Mouse (Mus musculus): ENCODE measurements at regions not wholly inside any gene's neighbourhood (a gene's known extent, or its start where the extent isn't known, plus 50 kb on each side); places are given as distances from the start of the nearest gene placed in this dataset.

DNA sequence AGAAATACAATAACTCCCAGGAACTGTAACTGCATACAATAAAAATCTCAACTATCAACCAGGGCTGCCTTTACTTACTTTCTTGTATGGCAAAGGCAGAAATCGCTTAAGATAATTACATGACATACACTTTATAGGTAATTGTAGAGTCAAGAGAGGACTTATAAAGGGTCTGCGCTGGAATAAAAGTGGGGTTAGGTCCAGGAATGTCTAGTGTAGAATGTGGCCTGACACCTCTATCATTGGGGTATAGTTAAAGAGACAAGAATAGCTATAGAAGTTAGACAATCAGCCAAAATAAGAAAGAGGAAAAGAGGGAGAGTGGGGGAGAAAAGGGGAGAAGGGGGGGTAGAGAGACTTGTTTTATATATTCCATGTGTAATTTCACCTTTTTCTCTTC, 144.8 kb upstream of the Gimd1 start:
- no peak for DNase-seq (ENCODE audit: low spot score)

DNA sequence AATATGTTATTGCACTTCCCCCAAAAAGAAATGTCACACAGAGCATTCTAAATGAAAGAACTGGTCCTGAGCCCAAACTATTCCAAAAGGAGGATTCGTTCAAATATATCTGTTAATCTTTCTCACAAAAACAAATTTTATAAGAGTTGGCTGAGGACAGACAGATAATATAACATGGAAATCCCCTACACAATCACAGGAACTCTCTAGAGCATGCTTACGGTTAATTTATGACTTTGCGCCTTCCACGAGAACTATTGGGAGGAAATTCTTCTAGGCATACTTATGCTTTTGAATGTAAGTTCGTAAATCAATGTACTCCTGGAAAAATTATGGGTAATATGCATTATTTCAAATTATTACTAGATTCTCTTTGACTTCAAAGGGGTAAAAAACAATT, 144.1 kb upstream of the Gimd1 start:
- DNase-seq (ENCODE audit: low spot score) = no peak

DNA sequence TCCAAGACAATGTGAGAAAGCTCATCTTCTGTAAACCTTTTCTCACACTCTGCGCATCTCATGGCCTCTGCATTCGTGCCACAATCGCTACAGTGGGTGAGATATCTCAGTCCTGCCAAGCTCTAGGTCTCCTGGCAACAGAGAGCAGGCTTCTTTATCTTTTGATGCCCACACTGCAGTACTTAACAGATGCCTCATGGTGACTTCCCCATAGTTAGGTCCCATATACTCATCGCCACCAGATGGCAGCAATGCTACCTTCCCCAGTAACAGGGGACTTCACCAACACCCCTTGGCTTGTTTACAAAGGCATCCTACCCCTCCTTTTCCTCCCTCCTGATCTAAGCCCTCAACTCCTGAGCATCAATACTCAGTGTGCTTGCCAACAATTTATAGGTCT, 123.5 kb upstream of the Gimd1 start:
- DNase-seq (ENCODE audit: low spot score) = peak; percentile 11

DNA sequence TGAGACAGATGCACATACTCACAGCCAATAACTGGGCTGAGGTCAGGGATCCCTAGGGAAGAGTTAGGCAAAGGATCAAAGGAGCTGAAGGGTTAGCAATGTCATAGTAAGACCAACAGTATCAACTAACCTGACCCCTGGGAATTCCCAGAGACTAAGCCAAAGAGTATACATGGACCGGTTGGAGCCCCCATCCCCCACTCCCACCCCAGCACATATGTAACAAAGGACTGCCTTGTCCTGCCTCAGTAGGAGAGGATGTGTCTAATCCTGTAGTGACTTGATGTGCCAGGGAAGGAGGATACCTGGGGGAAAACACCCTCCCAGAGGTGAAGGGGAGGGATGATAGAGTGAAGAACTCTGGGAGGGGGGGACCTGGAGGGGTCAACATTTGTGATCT, 119.4 kb upstream of the Gimd1 start:
- DNase-seq (ENCODE audit: low spot score) = no peak

DNA sequence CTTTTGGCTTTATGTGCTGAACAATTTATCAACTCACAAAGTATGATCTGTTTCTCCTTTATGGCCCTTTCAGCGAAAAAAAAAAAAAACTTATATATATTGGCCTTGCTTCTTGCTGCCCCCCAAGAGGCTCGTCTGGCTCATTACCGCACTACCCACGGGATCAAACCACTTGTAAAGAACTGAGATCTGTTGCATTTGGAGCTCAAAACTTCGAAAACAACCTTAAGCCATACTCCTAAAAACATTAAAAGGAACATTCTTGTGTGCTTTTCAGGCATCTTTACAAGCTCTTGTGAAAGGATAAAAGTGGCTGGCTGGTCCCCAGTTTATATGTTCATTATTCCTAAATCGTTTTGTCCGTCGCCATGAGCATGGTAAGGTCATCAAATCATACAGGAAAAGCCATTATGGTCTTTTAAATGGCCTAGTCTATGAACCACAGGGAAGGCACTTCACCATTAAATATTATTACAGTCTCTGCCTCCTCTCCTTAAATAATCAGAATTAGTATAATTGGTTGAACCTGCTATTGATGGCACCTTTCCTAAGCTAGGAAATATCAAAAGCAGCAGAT, 117.0 kb upstream of the Gimd1 start:
- no peak for DNase-seq (ENCODE audit: low spot score)

DNA sequence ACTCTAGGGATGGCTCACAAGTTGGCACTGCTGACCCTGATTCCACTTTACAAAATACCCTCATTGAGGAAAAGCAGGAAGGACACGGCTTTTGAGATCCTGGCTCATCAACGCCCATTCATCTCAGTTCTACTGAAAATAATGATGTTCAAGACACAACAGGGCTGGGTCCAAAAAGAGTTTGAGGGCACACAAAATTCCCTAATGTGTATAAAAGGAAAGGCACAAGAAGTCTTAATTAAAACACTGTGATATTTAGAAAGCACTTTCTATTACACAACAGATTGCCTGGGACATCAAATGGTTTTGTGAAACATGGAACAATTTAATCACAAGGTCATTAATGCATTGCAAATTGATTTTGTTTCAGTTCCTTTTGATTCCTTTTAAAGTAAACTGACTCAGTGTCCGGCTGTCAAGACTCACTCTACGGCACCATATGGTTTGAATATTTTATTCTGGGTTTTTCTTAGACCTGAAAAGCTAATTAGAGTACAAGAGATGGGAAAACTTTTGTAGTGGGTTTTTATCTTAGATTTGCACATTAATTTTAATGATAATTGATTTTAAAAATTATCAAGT, 96.2 kb upstream of the Gimd1 start:
- DNase-seq (ENCODE audit: low spot score) = no peak

DNA sequence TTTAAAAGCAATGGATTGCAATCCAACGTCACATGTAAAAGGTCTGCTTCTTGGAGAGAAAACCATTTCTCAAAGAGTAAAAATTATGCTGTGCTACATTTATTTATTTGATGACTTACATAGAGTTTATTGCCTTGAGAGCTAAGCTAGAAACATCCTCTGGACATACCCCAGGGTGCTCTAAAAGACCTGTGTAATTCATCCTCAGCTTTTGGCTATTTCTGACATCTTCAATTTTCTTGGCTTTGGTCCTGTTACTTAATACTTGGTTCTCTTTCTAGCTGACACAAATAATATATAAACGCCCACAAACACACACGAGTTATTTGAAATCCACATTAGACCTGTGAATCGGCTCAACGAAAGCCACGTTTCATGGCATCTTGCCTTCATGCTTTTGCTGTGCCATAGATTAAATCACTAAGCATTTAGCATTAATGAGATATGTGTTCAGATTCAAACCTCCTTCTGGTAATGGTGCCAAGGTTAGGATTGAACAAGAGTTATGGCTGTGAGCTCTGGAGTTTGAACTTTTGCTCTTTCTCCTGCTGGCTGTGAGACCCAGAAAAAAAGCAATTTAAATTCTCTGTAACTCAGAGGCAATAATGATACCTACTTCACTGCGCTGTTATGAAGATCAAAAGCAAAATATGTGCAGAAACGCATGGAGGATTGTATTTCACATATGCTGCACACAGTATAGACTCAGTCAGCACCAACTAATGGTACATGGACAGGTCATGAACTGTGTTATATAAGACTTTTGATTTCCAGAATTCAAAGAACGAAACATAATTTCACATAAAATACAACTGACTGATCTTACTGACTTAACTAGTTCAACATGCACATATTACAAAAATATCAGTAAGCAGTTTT, 89.6 kb upstream of the Gimd1 start:
- DNase-seq (ENCODE audit: low spot score) = no peak

DNA sequence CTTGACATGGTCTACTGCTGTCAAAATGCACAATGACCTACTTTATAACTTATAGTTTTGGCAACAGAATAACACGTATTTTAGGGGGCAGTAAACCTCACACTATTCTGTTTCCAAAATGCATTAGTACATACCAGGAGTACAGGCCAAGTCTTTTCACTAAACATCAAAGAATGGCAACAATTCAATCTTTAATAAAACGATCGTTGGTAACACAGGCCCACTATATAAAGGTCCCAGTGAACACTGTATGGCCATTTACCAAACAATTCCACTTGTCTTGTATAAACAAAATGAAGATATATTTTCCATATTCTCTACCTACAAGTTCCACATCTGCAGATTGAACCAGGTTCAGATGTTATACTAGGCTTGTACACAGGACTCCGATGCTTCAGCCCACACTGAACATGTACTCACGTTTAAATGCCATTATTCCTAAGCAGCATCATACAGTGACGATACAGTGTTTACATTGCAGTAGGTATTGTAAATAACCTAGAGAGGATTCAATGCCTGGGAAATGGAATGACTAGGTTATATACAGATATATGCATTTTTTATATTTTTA, 78.3 kb upstream of the Gimd1 start:
- DNase-seq (ENCODE audit: low spot score) = no peak

DNA sequence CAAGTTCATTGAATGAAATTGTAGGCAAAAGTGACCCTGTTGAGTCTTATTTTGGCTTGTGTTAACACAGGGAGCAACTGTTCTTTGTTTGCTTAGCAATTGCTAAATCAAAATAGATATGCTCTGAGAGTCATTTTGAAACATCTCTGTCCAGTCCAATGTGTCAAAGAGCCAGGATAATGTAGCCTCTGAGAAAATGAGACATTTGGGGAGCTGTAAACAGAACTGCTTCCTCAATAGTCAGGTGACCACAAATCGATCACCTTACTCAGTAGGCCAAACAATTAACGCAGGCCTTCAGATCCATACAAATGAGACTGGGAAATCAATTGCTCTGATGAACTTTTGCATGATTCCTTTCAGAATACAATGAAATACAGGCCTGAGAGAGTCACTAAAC, 63.9 kb upstream of the Gimd1 start:
- DNase-seq (ENCODE audit: low spot score) = no peak

DNA sequence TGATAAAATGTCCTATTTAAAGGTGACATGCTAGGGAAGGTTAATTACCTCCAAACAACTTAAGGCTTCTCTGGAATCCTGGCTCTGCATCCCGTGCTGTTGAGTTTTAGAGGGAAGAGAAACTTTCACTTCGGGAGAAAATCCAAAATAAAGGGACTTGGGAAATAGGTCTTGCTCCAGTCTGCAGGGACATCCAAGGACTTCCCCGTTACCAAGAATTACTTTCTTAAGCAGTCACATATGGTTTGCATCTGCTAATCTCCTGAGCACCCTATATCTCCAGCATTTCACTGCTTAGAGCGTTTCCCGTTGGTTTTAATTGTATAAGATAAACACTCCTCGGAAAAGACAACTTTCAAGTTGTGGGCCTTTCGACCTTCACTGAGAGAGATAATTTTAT, 63.3 kb upstream of the Gimd1 start:
- no peak for DNase-seq (ENCODE audit: low spot score)

Data from gastrocnemius, adult 18-20 months (tissue).